Mouse (Mus musculus) liver, postnatal 0 days (tissue): ENCODE results near the gene Ostc. TPM values are rescaled to one million over a fixed set of nuclear protein-coding genes. Genes with fewer than 3 reads are reported as not detected.

Experiments
- ATAC-seq: fragments of 200-750 bp; cut with Nextera tagmentation; 2 replicates; pipeline ENCODE4 v1.8.0; 2017; ENCODE audit warnings: mild to moderate bottlenecking, moderate library complexity
- DNase-seq: peaks from one replicate; pipeline ENCODE4 v3.0.0-alpha.2; 2016
- H3K27ac ChIP-seq: fragments of 300-500 bp; sonication (generic); 2 replicates; pipeline ENCODE4 v1.5.1; 2014; ENCODE audit warnings: antibody characterized with exemption, moderate library complexity, mild to moderate bottlenecking, low read depth
- H3K27me3 ChIP-seq: fragments of 300-500 bp; sonication (generic); 2 replicates; pipeline ENCODE4 v1.6.1; 2014; ENCODE audit warnings: low read length, control low read depth, mixed read lengths; ENCODE audit not compliant: insufficient read depth
- H3K36me3 ChIP-seq: fragments of 300-500 bp; sonication (generic); replicated peaks from 2 replicates; pipeline ENCODE4 v1.6.1; 2014; ENCODE audit warnings: mild to moderate bottlenecking, control low read depth, low read length, moderate library complexity, mixed read lengths; ENCODE audit not compliant: insufficient read depth
- H3K4me1 ChIP-seq: fragments of 300-500 bp; sonication (generic); 2 replicates; pipeline ENCODE4 v1.6.1; 2014; ENCODE audit warnings: antibody characterized with exemption, mild to moderate bottlenecking, control low read depth; ENCODE audit not compliant: insufficient read depth
- H3K4me2 ChIP-seq: fragments of 300-500 bp; sonication (generic); 2 replicates; pipeline ENCODE4 v1.6.1; 2014; ENCODE audit warnings: low read depth, mild to moderate bottlenecking, low read length, moderate library complexity, mixed read lengths
- H3K4me3 ChIP-seq: fragments of 300-500 bp; sonication (generic); 2 replicates; pipeline ENCODE4 v1.5.1; 2014; ENCODE audit warnings: low read depth, low read length
- H3K9ac ChIP-seq: fragments of 300-500 bp; sonication (generic); replicated peaks from 2 replicates; pipeline ENCODE4 v1.6.1; 2014; ENCODE audit warnings: mild to moderate bottlenecking, moderate library complexity
- H3K9me3 ChIP-seq: fragments of 300-500 bp; sonication (generic); 2 replicates; pipeline ENCODE4 v1.6.1; 2016; ENCODE audit warnings: mild to moderate bottlenecking, control low read depth, low read length, mixed read lengths
- CTCF ChIP-seq: sonication (generic); IDR thresholded peaks from 2 replicates; pipeline ENCODE4 v1.5.1; 2016; ENCODE audit warnings: antibody characterized with exemption, low read depth
- EP300 ChIP-seq: IDR thresholded peaks from 2 replicates; pipeline ENCODE4 v1.6.1; 2016; ENCODE audit warnings: antibody characterized with exemption, low read depth, mild to moderate bottlenecking
- WGBS: fragments of 180-500 bp; shearing (Covaris S2); extraction: QIAGEN DNeasy Blood & Tissue Kit; methylation state at CpG from one replicate; pipeline ENCODE4 v1.1.7; 2014; ENCODE audit not compliant: insufficient replicate concordance; 5-methylcytosine and 5-hydroxymethylcytosine counted together
- polyA plus RNA-seq: library from polyadenylated mRNA; unstranded; fragments of >200 nt; fragmentation: Nextera tagmentation; extraction: Ambion mirVana; gene quantifications from 2 replicates; pipeline ENCODE4 v1.2.1, GENCODE M21; 2015

Gene Ostc
- polyA plus RNA-seq, 1 experiment from 2014 or later: 171 TPM

- H3K27ac ChIP-seq: peak overlapping the region; percentile 13; the same call in 1 of the 2 replicates
- H3K36me3 ChIP-seq: no peaks in the 10 kb centered on the region
- H3K9me3 ChIP-seq: no peaks in the 10 kb centered on the region
- ATAC-seq (peak; percentile 71), DNase-seq (no peak)
- no peak overlapping the region for H3K9ac ChIP-seq
- H3K4me1 ChIP-seq: no peaks in the 10 kb centered on the region
- H3K4me2 ChIP-seq: no peak overlapping the region
- H3K27me3 ChIP-seq: no peaks in the 10 kb centered on the region
- no peak for TF ChIP-seq CTCF
- TF ChIP-seq EP300: no peak
- 76% methylated on average over 9 of the region's 9 CpGs for WGBS
- H3K4me3 ChIP-seq: no peak overlapping the region
Measured at GRCm38 (mm10) chr3:130684276-130685013, 24.8 kb downstream of the Ostc start.

- H3K9ac ChIP-seq: no peak overlapping the region
- TF ChIP-seq EP300: no peak
- no peak for TF ChIP-seq CTCF
Measured at GRCm38 (mm10) chr3:130683836-130684235, 25.4 kb downstream of the Ostc start.

GRCm38 (mm10) chr3:130682183-130682582, 27.1 kb downstream of the Ostc start:
- Histone ChIP-seq H3K9me3 (no peaks in the 10 kb centered on the region), H3K4me1 (no peaks in the 10 kb centered on the region), H3K4me3 (no peak overlapping the region), H3K4me2 (no peak overlapping the region), H3K27me3 (no peaks in the 10 kb centered on the region), H3K27ac (no peak overlapping the region), H3K9ac (no peak overlapping the region), H3K36me3 (no peaks in the 10 kb centered on the region)
- DNase-seq (no peak), ATAC-seq (no peak)
- TF ChIP-seq EP300 (no peak), CTCF (no peak)
- 81% methylated on average over 9 of the region's 9 CpGs for WGBS

More at GRCm38 (mm10) chr3:130683836-130684235, 25.4 kb downstream of the Ostc start:
- ATAC-seq (no peak), DNase-seq (no peak)
- WGBS: 77% methylated on average over 8 of the region's 8 CpGs
- Histone ChIP-seq H3K9me3 (no peaks in the 10 kb centered on the region), H3K4me3 (no peak overlapping the region), H3K27ac (no peak overlapping the region), H3K4me1 (no peaks in the 10 kb centered on the region), H3K27me3 (no peaks in the 10 kb centered on the region), H3K4me2 (no peak overlapping the region), H3K36me3 (no peaks in the 10 kb centered on the region)

- Histone ChIP-seq H3K9ac (no peak overlapping the region), H3K9me3 (no peaks in the 10 kb centered on the region), H3K27ac (no peak overlapping the region), H3K4me1 (no peaks in the 10 kb centered on the region), H3K27me3 (no peaks in the 10 kb centered on the region), H3K36me3 (no peaks in the 10 kb centered on the region), H3K4me3 (no peak overlapping the region), H3K4me2 (no peak overlapping the region)
- 73% methylated on average over 2 of the region's 2 CpGs for WGBS
- DNase-seq (no peak), ATAC-seq (no peak)
- TF ChIP-seq CTCF: no peak
- no peak for TF ChIP-seq EP300
Measured at GRCm38 (mm10) chr3:130681226-130681625, 28.0 kb downstream of the Ostc start.

- ATAC-seq (no peak), DNase-seq (no peak)
- no peak overlapping the region for H3K27ac ChIP-seq
- WGBS: 84% methylated on average over 19 of the region's 19 CpGs
- no peaks in the 10 kb centered on the region for H3K36me3 ChIP-seq
- no peaks in the 10 kb centered on the region for H3K27me3 ChIP-seq
- H3K9ac ChIP-seq: no peak overlapping the region
- H3K4me3 ChIP-seq: no peak overlapping the region
- no peak overlapping the region for H3K4me2 ChIP-seq
- no peak for TF ChIP-seq EP300
- TF ChIP-seq CTCF: no peak
- no peaks in the 10 kb centered on the region for H3K9me3 ChIP-seq
- H3K4me1 ChIP-seq: no peaks in the 10 kb centered on the region
Measured at GRCm38 (mm10) chr3:130677671-130678460, 31.4 kb downstream of the Ostc start.

- no peak for DNase-seq
Measured at GRCm38 (mm10) chr3:130671291-130671690, 38.0 kb downstream of the Ostc start.

More at GRCm38 (mm10) chr3:130671291-130671690, 38.0 kb downstream of the Ostc start:
- no peaks in the 10 kb centered on the region for H3K9me3 ChIP-seq
- H3K9ac ChIP-seq: no peak overlapping the region
- ATAC-seq: no peak
- WGBS: 81% methylated on average over 14 of the region's 14 CpGs
- H3K36me3 ChIP-seq: no peaks in the 10 kb centered on the region
- no peak overlapping the region for H3K27ac ChIP-seq
- no peak for TF ChIP-seq CTCF
- no peak for TF ChIP-seq EP300
- H3K4me2 ChIP-seq: no peak overlapping the region
- H3K4me3 ChIP-seq: no peak overlapping the region
- H3K27me3 ChIP-seq: no peaks in the 10 kb centered on the region
- no peaks in the 10 kb centered on the region for H3K4me1 ChIP-seq
